Mouse (Mus musculus) adrenal gland, postnatal 25 days (tissue): ENCODE measurements around the gene Psmb10. TPM values are rescaled to one million over a fixed set of nuclear protein-coding genes. Genes with fewer than 3 reads are reported as not detected.
"Not testable (repeated sequence)": the region's sequence is repeated elsewhere in the genome, so short reads cannot be mapped to it uniquely, and the experiment has no call there.

Source experiments
- DNase-seq: peaks from one replicate; pipeline ENCODE4 v3.0.0; 2021; ENCODE audit warnings: mixed read lengths
- long read RNA-seq: library from polyadenylated mRNA; stranded (forward); transcript quantifications from one replicate; pipeline ENCODE4 v2.0.0, GENCODE M21; 2021
- total RNA-seq: library from RNA; stranded (reverse); gene quantifications from 2 replicates; pipeline ENCODE4 v1.2.3, GENCODE M21; 2021

Psmb10 gene
- 70.6 and 74.9 TPM in 2 replicates for total RNA-seq
- long read RNA-seq, transcript Psmb10-201 (8 exons, 1,311 nt): major isoform, 36 of 41 reads
- long read RNA-seq, partial matches to known transcripts: 4 of 41 reads
- long read RNA-seq, other reads (novel, unspliced or antisense): 1 of 41 reads

- peak; percentile 42 for DNase-seq
These were observed at the start of gene Psmb10 for GRCm38 (mm10) chr8:105938306-105938669. TSS of gene Psmb10 (minus strand) at chr8:105938444.

GRCm38 (mm10) chr8:105983406-105983805, 45.2 kb upstream of the Psmb10 start:
- DNase-seq: not testable (repeated sequence)

- no peak for DNase-seq
These were observed 42.9 kb upstream of the Psmb10 start for GRCm38 (mm10) chr8:105981146-105981545.

- DNase-seq: no peak
These were observed 41.1 kb upstream of the Psmb10 start, which contains the start of gene Dpep3 for GRCm38 (mm10) chr8:105979325-105979724. TSS of gene Dpep3 (minus strand) at chr8:105979429.

- DNase-seq: no peak
These were observed 37.1 kb upstream of the Psmb10 start for GRCm38 (mm10) chr8:105975363-105975762.

GRCm38 (mm10) chr8:105971019-105971720, 32.9 kb upstream of the Psmb10 start:
- DNase-seq: no peak

GRCm38 (mm10) chr8:105969367-105969766, 31.1 kb upstream of the Psmb10 start:
- no peak for DNase-seq

GRCm38 (mm10) chr8:105966692-105967311, 28.6 kb upstream of the Psmb10 start:
- DNase-seq: no peak

GRCm38 (mm10) chr8:105965905-105966341, 27.7 kb upstream of the Psmb10 start, which contains the start of gene Slc12a4:
TSS of gene Slc12a4 (minus strand) at chr8:105966097.
- DNase-seq: peak; percentile 88

- peak; percentile 60 for DNase-seq
These were observed 27.1 kb upstream of the Psmb10 start for GRCm38 (mm10) chr8:105965266-105965904.

GRCm38 (mm10) chr8:105964506-105965265, 26.4 kb upstream of the Psmb10 start:
- DNase-seq: no peak

GRCm38 (mm10) chr8:105961536-105961935, 23.3 kb upstream of the Psmb10 start:
- DNase-seq: no peak

GRCm38 (mm10) chr8:105961101-105961500, 22.9 kb upstream of the Psmb10 start:
- no peak for DNase-seq

- DNase-seq: peak; percentile 27
These were observed 21.1 kb upstream of the Psmb10 start for GRCm38 (mm10) chr8:105959350-105959749.

GRCm38 (mm10) chr8:105957813-105958212, 19.6 kb upstream of the Psmb10 start:
- no peak for DNase-seq

GRCm38 (mm10) chr8:105956556-105956955, 18.3 kb upstream of the Psmb10 start:
- no peak for DNase-seq

- no peak for DNase-seq
These were observed 12.9 kb upstream of the Psmb10 start for GRCm38 (mm10) chr8:105951057-105951659.

- peak; percentile 59 for DNase-seq
These were observed 11.1 kb upstream of the Psmb10 start for GRCm38 (mm10) chr8:105949350-105949749.

- DNase-seq: no peak
These were observed 5.1 kb upstream of the Psmb10 start, which contains the start of gene Lcat for GRCm38 (mm10) chr8:105943321-105943739. TSS of gene Lcat (minus strand) at chr8:105943382.

- no peak for DNase-seq
These were observed 4.3 kb upstream of the Psmb10 start for GRCm38 (mm10) chr8:105942542-105942941.

- no peak for DNase-seq
These were observed 3.8 kb upstream of the Psmb10 start for GRCm38 (mm10) chr8:105942026-105942425.
